Mouse (Mus musculus): ENCODE measurements around the gene Gm48551.

DNA sequence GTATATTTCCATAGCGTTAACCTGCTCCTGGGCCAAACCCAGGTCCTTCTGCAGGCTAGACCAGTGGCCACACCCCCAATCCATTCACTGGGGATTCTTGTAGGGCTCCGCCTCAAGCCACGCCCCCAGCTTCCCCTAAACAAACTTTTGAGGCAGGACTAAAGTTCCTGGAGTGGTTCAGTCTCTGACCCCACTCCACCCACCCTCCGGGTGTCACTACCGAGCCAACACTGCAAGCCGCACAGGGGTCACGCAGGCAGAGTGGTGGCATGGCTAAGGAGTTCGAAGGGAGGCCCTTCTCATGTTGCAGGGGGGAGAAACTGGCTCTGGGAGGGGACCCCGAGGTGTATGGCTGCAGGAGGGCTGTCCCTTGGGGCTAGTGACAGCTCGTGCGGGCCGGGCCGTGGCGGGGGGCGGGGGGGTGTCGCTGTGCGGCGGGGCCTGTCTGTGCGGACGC is 45.4 kb downstream of the Gm48551 start:
- TF ChIP-seq POLR2A (IDR thresholded peaks at IDR 0.05; ENCODE audit: borderline replicate concordance, extremely low read depth, low read depth, low read length) (peak; percentile 95; the same call in 1 of the 2 replicates), CTCF (IDR thresholded peaks at IDR 0.05; ENCODE audit: insufficient read depth, low read length) (no peak)

Data from lung, adult 2 months (tissue).